Comparison of ENCODE assay signal across 24 mouse cellular contexts in the genomic region with DNA sequence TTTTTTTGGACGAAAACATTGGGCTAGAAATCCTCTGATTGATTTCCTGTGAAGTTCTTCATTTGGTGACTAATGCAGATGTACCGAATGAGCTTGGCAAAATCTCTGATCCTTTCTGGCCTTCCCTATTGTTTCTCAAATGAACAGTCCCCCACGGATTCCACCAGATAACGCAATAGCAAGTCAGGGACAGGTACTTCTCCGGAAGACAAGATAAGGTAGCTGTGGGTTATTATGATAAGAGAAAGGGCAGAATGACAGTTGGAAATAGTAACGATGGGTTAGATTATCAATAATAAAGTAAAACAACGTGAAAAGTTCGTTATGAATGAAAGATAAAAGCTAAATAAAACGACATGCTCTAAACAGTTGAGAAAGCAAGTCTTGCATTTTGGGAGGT.
"Had no signal": no experiment of that assay in that cellular context is flagged by ENCODE, and none has a peak within 500 bp of the region (broad histone marks: within the 10 kb centered on the region; RNA-seq: fewer than 3 reads in every experiment).

No protein-coding gene starts in this region.

- H3K27me3 ChIP-seq: heart, embryonic 13.5 days; heart, embryonic 15.5 days; hindbrain, embryonic 12.5 days; intestine, embryonic 15.5 days; limb, embryonic 12.5 days had no signal

- H3K27ac ChIP-seq: heart, adult 2 months; heart, embryonic 13.5 days; heart, embryonic 15.5 days; hindbrain, embryonic 10.5 days; hindbrain, embryonic 12.5 days; hindbrain, embryonic 14.5 days; intestine, embryonic 15.5 days; layer of hippocampus, adult 2 months; limb, embryonic 10.5 days; limb, embryonic 12.5 days had no signal

- H3K9me3 ChIP-seq: heart, embryonic 13.5 days; heart, embryonic 15.5 days; hindbrain, embryonic 10.5 days; hindbrain, embryonic 12.5 days; intestine, embryonic 15.5 days; limb, embryonic 10.5 days; limb, embryonic 12.5 days had no signal

- H3K4me3 ChIP-seq: heart, adult 2 months; heart, embryonic 13.5 days; heart, embryonic 15.5 days; hindbrain, embryonic 10.5 days; hindbrain, embryonic 12.5 days; intestine, embryonic 15.5 days; layer of hippocampus, adult 2 months; left cerebral cortex, adult 2 months; limb, embryonic 10.5 days; limb, embryonic 12.5 days had no signal

- H3K9ac ChIP-seq: heart, embryonic 13.5 days; heart, embryonic 15.5 days; hindbrain, embryonic 12.5 days; hindbrain, embryonic 14.5 days; intestine, embryonic 15.5 days; limb, embryonic 12.5 days had no signal

- H3K36me3 ChIP-seq: heart, embryonic 13.5 days; heart, embryonic 15.5 days; hindbrain, embryonic 10.5 days; hindbrain, embryonic 12.5 days; intestine, embryonic 15.5 days; limb, embryonic 10.5 days; limb, embryonic 12.5 days had no signal

- H3K4me2 ChIP-seq: heart, embryonic 11.5 days; heart, embryonic 13.5 days; heart, embryonic 15.5 days; hindbrain, embryonic 12.5 days; hindbrain, embryonic 14.5 days; intestine, embryonic 15.5 days; limb, embryonic 12.5 days had no signal

- DNase-seq: gastrocnemius, postnatal 14 days; gastrocnemius, postnatal 36 days; heart, adult 2 months; heart, postnatal 14 days; heart, postnatal 4 days; kidney, adult 18-20 months; kidney, adult 8-10 months; kidney, postnatal 10 days; kidney, postnatal 25 days; kidney, postnatal 4 days had no signal

- ATAC-seq: hindbrain, embryonic 16.5 days; inflammation-experienced regulatory T-cells, adult 6 months; intestine, embryonic 15.5 days; intestine, postnatal 0 days had no signal

- H3K4me1 ChIP-seq: intestine, embryonic 15.5 days; limb, embryonic 12.5 days had no signal
